Mouse (Mus musculus) skeletal muscle tissue, adult 2 months (tissue): Measurements from ENCODE around the gene Tceanc.
"Not testable (repeated sequence)": the region's sequence is repeated elsewhere in the genome, so short reads cannot be mapped to it uniquely, and the experiment has no call there.

Experiments used
- DNase-seq: peaks from one replicate; pipeline ENCODE4 v3.0.0-alpha.2; 2012; ENCODE audit warnings: low read depth, low spot score

Gene Tceanc

DNA sequence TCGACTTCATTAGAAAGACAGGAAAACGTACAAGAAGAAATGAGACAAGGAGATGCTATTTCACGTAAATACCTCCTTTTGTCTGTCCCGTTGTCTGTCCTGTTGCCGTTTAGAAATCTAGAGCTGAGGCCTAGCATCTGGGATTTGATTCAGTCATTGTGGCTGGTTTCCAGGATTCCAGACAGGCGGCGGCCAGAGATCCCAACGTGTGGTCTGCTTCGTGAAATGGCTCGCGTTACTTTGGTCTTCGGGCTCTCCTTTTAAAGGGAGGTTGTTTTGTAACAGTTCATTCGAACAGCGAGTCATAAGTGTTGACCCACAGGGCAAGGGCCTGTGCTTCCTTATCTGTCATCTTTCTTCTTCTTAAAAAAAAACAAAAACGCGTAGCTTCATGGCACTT, at the start of gene Tceanc:
Gene Tceanc (minus strand): TSS at position 223 of the 400 bp plus-strand sequence.
- DNase-seq, result peak; percentile 9

DNA sequence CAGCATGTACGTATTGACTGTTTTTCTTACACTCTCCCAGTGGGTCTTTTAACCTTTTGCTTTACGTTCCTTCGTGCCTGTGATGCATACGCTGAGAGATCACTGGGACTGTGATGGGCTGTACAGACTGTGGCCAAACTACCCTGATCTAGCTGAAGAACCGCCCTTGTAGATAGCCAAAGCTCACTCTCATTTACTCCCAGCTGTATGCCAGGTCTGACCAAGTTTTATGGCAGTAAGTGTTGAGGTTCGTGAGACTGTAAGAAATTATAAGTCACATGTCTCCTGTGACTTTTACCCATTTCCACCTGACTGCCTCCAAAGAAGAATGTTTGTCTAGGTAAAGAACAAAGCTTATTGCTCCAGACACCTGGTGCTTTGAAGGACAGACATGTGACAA, 47.6 kb upstream of the Tceanc start:
- no peak for DNase-seq

DNA sequence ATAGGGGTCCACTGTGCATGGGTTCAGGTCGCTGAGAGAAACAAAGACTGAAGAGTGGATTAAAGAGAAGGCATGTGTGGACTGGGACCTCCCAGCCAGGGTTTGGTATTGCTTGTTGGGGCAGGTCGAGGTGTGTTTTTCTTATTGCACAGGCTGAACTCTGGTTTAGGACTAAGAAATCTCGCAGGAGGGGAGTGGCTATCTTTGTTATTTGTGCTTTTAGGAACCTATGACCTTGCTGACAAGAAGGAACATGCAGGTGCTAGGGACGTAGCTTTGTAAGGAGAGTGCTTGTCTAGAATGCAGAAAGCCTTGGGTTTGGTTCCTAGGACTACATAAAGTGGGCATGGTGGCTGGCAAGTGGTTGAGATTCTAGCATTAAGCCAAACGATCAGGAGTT, 47.0 kb upstream of the Tceanc start:
- DNase-seq, result no peak

DNA sequence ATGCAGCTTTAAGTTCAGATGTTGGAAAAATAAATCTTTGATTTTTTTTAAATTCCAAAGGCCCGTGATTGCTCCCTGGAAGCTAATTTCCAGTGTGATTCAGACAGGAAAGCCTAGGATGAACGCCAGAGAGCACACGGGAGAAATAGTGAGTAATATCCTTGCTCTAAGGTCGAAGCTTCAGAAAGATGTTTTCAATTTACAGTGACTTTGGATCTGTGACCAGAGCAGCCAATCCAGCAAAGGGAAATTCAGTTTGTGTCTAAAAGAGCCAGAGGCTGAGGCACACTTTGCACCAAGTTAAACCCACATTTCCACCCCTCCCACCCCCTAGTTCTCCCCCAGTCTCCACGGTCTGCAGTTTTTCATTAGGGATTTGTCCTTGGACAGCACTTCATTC, 46.5 kb upstream of the Tceanc start:
- peak; percentile 1 for DNase-seq

DNA sequence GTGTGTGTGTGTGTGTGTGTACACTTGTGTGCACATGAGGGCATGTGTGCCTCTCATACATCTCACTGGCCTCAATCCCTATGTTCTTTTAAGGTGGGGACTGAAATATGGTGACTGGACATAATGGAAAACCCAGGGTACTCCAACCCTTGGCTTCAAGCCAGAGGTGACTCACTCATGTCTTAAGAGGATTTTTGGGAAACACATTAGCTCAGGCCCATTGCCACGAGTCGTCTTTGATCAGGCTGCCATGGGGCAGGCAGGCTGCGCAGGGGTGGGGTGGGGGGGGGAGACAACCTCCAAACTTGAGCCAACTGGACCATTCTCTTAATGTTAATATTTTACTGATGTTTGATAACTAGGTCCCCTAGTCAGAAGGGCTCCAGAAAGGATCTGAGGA, 41.0 kb upstream of the Tceanc start:
- DNase-seq, result peak; percentile 6

DNA sequence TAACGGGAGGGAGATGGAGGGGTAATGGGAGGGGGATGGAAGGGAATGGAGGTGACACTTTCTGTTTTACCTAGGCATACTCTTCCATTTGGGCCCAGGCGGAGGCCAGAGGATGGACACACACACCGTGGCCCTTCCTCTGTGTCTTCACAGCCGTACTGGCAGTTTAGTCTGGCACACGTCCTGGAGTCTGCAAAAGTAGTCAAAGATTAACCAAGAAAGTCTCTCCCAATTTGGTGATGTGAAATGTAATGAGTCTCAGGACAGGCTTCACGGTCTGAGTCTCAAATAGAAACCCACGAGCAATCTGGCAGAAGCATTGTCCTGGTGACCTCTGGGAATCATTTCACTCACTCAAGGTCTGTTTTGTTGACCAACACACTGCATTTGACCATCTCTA, 34.0 kb upstream of the Tceanc start:
- DNase-seq, result no peak

DNA sequence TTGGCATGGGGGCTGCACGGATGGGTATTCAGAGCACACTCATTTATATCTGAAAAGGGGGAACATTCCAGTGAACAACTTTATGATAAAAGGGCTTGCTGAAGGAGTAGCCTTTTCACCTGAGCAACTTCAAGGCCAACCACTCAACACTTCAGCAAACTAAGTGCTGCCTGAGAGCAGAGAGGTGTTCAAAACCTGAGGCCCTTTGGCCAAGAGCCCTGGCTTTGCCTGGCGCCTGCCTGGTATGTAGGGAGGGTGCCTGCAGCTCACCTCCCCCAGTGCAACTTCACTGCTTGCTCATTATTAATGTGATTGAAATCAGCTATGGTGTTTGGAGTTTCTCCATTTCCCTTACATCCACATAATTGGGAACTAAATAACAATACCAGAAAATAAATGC, 28.1 kb upstream of the Tceanc start:
- DNase-seq, result no peak

DNA sequence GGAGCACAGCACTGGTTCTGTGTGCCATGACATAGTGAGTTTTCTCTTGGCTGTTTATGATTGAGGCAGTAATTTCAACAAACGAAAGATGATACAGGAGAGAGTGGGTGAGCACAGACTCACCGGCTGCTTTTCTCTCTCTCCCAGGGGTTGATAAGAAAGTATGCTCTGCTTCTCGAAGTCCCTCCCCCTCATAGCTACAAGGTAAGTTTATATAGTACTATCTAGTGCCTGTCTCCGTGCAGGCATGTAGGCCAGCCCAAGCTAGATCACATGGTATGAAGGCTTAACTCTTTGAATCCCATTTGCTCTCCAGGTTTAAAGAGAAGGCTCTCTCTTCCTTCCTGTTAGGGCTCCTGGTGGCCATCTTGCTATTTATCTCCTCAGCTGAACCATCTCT, 16.8 kb upstream of the Tceanc start:
- DNase-seq, result no peak

DNA sequence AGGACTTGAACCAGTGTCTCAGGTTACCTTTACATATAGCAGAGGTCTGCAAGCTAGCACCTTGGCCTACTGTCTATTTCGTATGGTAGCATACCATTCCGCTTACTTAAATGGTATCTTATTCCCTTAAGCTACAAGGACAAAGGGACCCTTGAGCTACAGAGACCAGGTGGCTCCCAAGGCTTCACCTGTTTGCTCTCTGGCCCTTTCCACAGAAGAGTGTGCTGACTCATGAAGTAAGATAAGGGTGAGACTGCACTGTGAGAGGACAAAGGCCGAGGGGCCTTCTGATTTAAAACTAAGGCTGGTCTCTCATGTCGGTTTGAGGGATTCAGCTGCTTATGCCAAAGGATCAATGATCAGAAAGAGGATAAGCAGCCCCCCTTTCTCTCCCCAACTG, 15.1 kb upstream of the Tceanc start:
- no peak for DNase-seq

DNA sequence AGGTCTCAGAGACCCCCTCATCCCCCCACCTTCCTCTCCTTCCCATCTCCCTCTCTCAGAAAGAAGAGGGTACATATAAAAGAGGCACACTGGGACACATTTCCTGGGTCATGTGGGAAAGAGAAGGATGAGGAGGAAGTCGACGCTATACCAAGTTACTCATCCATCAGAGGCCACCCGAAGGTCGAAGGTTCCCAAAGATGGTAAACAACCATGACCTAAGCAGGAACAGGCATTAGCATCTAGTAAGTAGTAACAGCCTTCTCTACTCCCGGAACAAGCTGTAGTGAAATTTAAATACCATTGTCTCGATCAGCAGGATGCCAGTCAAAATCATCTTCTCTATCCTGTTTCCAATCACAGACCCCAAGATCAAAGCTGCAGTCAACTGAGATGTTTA, 13.3 kb upstream of the Tceanc start:
- DNase-seq, result no peak

DNA sequence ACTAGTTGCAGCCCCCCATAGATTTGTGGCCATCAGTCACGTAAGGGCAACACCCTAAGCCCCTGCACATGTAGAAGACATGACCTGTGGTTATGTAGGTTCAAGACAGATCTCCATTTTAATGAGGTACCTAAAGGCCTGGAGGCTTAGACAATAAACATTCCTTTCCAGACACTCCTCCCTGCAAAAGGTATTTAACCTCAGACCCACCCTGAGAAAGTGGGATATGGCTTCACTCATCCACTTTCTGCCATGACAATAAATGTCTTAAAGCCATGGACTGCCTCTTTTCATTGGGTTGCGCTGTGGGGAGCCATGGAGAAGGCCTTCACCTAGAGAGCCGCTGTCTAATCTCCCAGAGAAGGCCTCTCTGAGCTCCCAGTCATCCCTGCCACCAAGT, 9.8 kb upstream of the Tceanc start:
- DNase-seq, result no peak

DNA sequence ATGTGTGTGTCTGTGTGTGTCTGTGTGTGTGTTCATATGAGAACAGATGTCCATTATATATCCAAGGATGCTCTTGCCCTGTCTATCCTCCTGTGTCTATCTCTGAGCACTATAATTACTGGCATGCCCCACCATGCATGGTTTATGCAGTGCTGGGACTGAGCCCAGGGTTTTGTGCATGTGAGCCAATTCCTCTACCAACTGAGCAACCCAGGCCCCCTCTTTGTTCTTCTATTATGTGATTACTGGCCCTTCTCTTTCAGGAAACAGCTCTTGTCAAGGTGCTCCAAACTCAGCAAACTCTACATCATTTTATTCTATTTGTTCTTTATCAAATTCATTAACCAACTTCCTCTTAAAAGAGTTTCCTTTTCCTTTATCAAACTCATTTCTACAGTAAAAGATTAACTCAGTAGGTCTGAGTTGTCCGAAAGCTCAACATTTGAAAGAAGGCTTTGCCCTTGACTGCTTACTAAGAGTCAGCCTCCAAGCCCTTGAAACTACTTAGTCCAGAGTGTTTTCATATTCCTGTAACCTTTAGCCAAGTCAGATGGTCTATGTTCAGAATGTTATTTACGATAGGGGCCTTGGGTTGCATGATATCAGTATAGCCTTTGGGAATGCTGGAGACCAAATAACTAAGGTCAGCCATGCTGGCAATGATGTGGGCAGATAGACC, 7.4 kb upstream of the Tceanc start:
- no peak for DNase-seq

DNA sequence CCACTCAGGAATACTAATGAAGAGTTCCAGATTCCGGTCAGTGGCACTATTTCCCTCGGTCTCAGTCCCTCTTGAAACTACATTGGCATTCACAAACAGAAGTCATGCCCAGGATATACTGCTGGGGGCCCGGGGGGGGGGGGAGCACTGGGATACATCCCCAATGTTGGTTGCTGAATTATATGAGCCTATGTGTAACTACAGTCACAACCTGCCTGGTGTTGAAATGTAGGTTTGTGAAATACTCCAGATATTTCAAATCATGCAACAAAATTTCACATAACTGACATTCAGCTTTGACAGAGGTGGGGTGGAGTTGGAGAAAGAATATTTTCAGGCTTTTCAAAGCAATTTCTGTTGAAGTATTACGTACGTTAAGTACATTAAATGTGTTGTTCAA, 2.4 kb upstream of the Tceanc start:
- no peak for DNase-seq

DNA sequence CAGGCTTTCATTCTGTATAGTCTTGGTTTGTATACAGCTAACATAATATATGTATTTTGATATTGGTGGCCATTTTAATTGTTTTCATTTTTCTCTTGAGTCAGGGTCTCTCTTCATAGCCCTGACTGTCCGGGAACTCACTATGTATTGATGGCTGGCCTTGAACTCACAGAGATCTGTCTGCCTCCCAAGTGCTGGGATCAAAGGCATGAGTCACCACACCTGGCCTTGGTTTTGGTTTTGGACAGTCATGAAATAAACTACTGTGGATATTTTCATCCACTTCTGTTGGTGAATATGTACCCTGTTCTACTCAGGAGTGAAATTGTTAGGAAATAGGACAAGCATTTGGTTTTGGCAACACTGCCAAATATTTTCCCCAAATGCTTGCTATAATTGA, 1.7 kb downstream of the Tceanc start:
- DNase-seq, result no peak

DNA sequence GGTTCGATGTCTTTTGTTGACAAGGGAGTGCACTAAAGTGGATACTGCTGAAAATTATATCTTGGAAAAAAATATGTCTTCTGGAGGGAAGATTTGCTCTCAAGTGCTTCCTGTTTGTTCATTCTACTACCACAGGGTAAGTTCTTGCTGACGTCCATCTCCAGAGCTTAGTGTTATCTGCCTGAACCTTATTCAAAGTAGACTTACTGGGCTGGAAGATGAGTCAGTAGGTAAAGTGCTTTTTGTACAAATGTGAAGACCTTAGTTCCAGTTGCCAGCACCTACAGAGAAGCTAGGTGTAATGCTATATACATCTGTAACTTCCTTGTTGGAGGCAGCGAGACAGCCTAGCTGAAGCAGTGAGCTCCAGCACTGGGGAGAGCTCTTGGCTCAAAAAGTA, 2.4 kb downstream of the Tceanc start:
- DNase-seq, result no peak

DNA sequence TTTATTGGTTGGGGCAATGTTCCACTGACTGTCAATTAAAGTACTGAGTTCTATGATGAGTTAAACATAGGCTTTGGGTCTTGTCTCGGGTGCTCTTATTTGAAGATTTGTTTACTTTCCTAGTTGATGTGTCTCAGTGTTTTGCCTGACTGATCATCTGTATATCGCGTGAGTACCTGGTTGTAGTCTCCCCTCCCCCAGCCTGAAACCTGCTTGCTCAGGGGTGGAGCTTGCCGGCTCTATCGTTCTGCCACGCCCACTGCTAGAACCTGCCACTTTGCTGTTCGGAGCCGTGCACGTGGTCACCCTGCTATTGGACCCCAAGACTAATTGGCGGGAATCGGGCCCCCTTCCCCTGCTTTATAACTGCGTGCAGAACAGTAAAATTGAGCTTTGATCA, 4.3 kb downstream of the Tceanc start:
- not testable (repeated sequence) for DNase-seq

DNA sequence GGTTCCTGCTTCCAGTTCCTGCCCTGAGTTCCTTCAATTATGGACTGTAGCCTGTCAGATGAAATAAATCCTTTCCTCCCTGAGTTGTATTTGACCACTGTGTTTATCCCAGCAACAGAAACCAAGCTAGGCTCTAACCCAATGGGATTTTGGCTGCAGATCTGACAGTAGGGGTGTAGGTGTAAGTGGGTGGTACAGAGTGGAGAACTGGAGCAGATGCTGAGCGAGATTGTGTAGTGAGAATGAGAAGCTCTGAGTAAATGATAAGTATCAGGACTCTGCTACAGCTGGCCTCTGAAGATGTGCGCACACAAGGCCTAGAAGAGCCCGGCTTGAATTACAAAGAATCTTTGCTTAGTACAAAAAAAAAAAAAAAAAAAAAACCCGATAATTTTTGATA, 6.3 kb downstream of the Tceanc start:
- no peak for DNase-seq

DNA sequence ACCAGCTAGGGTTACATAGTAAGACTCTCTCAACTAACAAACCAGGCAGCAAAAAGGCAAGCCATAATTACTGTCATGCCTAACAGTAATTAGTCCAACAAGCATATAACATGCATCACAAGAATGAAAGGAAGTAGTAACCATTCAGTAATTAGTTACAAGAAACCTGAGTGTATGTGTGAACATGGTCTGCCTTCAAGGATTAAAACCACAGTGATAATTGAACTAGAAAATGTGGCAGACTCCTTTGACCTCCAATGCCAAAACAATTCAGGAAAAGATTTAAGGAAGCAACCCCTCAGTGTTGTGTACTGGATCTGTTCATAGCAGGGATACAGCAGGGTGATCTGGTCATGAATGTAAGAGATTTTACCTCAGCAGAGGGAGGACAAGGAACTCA, 7.3 kb downstream of the Tceanc start:
- no peak for DNase-seq

DNA sequence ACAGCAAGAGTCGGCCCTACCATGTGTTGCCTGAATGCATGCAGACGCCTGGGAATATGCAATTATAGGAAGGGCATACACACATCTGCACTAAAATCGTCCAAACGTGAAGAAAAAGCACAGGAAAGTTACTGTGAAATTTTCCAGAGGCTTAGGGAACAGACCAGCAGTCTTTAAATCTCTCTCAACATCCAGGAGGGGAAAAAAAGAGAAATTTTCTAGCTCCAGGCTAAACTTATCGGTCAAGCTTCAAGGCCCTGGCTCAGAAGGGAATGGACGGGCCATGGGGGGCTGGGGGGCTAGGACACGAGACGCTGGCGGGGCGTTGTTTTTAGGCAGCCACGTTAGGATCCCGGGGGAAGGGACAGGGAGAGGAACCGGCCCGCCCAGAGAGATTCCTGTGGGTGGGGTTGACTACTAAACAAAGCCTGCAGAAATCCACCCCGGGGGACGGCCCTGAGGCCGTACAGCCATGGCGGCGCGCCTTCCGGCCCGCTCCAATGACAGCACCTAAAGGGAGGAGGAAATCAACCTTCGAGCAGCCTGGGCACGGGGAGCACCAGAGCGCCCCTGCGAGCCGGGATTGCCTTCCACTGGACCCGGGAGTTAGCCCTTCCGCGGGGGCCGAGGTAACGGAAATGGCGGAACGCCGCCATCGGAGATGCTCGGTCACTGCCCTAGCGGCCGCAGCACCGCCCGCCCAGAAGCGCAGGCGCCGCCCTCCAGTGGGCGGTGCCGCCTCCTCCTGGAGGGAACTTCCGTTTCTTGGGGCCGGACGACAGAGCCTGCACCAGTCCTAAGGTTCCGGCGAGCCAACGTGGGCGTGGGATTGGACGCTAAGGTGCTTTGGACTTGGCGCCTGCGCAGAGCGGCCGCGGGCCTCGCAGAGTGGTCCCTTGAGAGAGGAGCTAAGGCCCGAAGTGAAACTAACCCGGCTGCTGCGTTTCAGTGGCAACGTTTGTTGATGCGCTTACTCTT, 8.3 kb downstream of the Tceanc start:
- peak; percentile 97 for DNase-seq

DNA sequence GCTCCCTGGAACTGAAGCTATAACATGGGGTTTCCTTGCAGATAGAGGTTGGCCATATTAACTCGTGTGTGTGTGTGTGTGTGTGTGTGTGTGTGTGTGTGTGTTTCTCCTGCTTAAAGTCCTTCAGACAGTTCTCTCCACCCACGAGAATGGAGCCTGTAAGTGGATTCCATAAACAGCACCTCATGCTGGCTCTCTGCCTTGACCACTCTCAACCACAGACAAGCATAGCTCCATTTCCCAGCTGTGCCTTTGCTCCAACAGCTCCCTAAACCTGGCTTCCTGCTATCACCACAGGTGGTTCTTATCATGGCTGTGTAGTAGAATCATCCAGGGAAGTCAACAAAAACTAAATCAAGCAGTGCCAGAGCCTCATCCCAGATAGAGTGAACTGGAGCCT, 13.9 kb downstream of the Tceanc start:
- no peak for DNase-seq

DNA sequence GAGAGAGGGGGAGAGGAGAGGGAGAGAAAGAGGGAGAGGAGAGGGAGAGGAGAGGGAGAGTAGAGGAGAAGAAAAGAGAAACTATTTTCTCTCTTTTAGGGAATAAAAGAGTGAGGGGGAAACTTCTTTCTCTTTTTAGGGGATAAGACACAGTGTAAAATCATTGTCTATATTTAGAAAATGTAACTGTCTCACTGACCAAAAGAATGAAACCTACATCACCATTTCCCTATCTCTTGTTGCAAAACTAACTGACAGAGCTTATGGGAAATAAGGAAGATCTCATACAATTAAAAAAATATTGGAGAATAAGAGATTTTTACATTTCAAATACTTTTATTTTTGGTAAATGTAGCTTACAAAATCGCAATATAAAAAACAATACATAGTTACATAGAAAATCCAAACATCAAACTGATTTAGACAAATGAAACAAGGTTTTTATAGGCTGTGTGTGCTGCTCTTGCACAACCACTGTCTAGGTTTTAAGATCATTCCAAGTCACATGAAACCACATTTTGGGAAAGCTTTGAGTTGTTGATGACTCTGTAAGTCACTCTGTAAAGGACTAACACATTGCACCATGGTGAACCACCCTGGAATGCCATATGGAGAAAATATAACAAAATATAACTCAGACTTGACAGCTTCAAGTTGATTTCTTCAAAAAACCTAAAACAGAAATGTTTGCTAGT, 18.7 kb downstream of the Tceanc start:
- DNase-seq, result no peak

DNA sequence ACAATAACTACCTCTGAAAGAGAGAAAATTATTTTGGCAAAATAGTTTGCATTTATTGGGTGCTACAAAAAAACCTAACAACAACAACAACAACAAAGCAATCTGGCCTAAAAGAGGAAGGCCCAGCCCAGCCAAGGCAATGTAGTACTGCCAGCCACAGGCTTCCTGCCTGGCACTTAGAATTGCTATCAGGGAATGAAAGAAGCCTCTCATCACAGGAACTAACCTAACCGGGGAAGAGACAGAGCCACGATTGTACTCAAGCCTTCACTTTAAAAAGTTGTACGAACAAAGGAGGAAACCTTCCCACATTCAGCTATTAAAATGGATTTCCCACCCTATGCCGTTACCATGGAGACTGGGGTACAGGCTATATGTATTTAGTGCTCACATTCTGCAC, 20.6 kb downstream of the Tceanc start:
- DNase-seq, result no peak
